Mouse (Mus musculus) myocyte (in vitro differentiated cells): Measurements from ENCODE around the gene Cyp2g1.

Experiments used
- MYOD1 ChIP-seq, 3 experiments: IDR thresholded peaks; one replicate each; pipeline ENCODE4 v1.6.1; 2011; ENCODE audit warnings: control low read depth in 2 of 3, low read depth in 2 of 3, mild to moderate bottlenecking in 2 of 3, moderate library complexity in 1 of 3; ENCODE audit not compliant: insufficient read length in 2 of 3, control insufficient read depth in 1 of 3
- POLR2A ChIP-seq: IDR thresholded peaks from one replicate; pipeline ENCODE4 v1.6.1; 2011; ENCODE audit warnings: low read depth, mild to moderate bottlenecking, control low read depth, moderate library complexity; ENCODE audit not compliant: insufficient read length
- USF1 ChIP-seq: IDR thresholded peaks from one replicate; pipeline ENCODE4 v1.6.1; 2011; ENCODE audit warnings: low read depth, mild to moderate bottlenecking, control low read depth, moderate library complexity

- no peak for TF ChIP-seq MYOD1 (IDR thresholded peaks at IDR 0.05; ENCODE audit: control insufficient read depth in 1 of 3, insufficient read length in 2 of 3, low read depth in 2 of 3)
- TF ChIP-seq POLR2A = no peak
- TF ChIP-seq USF1 = no peak
These were observed at the start of gene Cyp2g1 for GRCm38 (mm10) chr7:26808592-26808991.
